Mouse (Mus musculus): ENCODE measurements around the gene Mrap. TPM values are rescaled to one million over a fixed set of nuclear protein-coding genes. Genes with fewer than 3 reads are reported as not detected.

Mrap gene
- total and polyA plus RNA-seq, 2 experiments from 2014 or later, result 49.8 to 57.5 TPM

DNA sequence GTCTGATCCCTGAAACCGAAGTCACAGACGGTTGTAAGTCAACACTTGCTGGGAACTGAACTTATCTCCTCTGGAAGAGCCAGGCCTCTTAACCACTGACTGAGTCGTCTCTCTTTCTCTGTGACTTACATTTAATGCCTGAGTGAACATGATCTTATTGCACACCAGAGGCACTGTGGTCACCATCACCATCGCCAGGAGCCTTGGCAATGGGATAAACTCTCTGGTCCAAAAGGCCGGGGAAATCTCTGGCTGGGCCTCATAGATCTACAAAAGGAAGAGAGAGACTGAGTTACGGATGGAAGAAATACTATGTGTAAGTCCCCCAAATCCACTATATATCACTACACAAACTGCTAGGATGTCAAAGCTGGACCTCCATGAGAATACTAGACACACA is 52.9 kb downstream of the Mrap start:
- no peaks in the 10 kb centered on the region for H3K4me1 ChIP-seq (ENCODE audit: control insufficient read depth, insufficient read depth)
- no peak overlapping the region for H3K4me2 ChIP-seq (ENCODE audit: low read depth, low read length)
- DNase-seq (ENCODE audit: low spot score) (no peak), ATAC-seq (ENCODE audit: insufficient read depth, low read depth) (no peak)
- peaks cover 92% of the 10 kb centered on the region for H3K36me3 ChIP-seq (replicated peaks; ENCODE audit: control insufficient read depth, insufficient read depth, low read length)
- H3K9ac ChIP-seq (replicated peaks; ENCODE audit: low read depth, low read length), result no peak overlapping the region
- H3K27ac ChIP-seq (ENCODE audit: low read depth), result no peak overlapping the region
- WGBS, result 86% methylated on average over 6 of the region's 6 CpGs
- H3K9me3 ChIP-seq (replicated peaks; ENCODE audit: control insufficient read depth, low read length), result no peaks in the 10 kb centered on the region
- no peaks in the 10 kb centered on the region for H3K27me3 ChIP-seq (ENCODE audit: control insufficient read depth, insufficient read depth, low read length)
- H3K4me3 ChIP-seq (ENCODE audit: low read depth, low read length), result no peak overlapping the region
- TF ChIP-seq CTCF (IDR thresholded peaks at IDR 0.05; ENCODE audit: low read depth) (no peak), EP300 (IDR thresholded peaks at IDR 0.05; ENCODE audit: low read depth) (no peak)

GRCm38 (mm10) chr16:90792066-90792465 is 54.1 kb downstream of the Mrap start:
- peaks cover 90% of the 10 kb centered on the region for H3K36me3 ChIP-seq (replicated peaks; ENCODE audit: control insufficient read depth, insufficient read depth, low read length)
- TF ChIP-seq CTCF (IDR thresholded peaks at IDR 0.05; ENCODE audit: low read depth), result no peak
- no peak for TF ChIP-seq EP300 (IDR thresholded peaks at IDR 0.05; ENCODE audit: low read depth)
- H3K4me1 ChIP-seq (ENCODE audit: control insufficient read depth, insufficient read depth), result no peaks in the 10 kb centered on the region
- H3K9me3 ChIP-seq (replicated peaks; ENCODE audit: control insufficient read depth, low read length), result no peaks in the 10 kb centered on the region
- ATAC-seq (ENCODE audit: insufficient read depth, low read depth) (no peak), DNase-seq (ENCODE audit: low spot score) (no peak)
- H3K27me3 ChIP-seq (ENCODE audit: control insufficient read depth, insufficient read depth, low read length), result no peaks in the 10 kb centered on the region
- H3K9ac ChIP-seq (replicated peaks; ENCODE audit: low read depth, low read length), result no peak overlapping the region
- no peak overlapping the region for H3K4me3 ChIP-seq (ENCODE audit: low read depth, low read length)
- WGBS, result 72% methylated on average over 5 of the region's 5 CpGs
- no peak overlapping the region for H3K27ac ChIP-seq (ENCODE audit: low read depth)
- H3K4me2 ChIP-seq (ENCODE audit: low read depth, low read length), result no peak overlapping the region

DNA sequence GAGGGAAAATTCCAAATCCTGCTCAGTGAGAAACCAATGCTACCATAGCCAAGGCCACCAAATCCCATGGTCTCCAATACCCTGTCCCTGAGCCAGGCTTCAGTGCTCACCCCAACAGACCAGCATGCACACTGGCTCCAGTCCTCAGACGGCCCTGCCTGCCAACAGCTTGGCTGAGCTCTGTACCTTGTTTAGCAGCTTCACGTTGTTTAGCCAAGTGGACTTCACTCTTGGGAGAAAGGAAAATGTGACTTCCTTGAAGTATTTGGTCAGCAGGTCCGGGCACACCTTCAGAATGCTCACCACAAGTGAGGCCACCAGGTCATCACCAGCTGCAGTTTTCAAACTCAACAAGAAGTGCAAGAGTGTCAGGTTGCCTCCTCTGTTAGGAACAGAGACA is 54.5 kb downstream of the Mrap start:
- no peaks in the 10 kb centered on the region for H3K27me3 ChIP-seq (ENCODE audit: control insufficient read depth, insufficient read depth, low read length)
- whole genome bisulfite sequencing, result 58% methylated on average over 3 of the region's 3 CpGs
- no peaks in the 10 kb centered on the region for H3K4me1 ChIP-seq (ENCODE audit: control insufficient read depth, insufficient read depth)
- no peak overlapping the region for H3K4me3 ChIP-seq (ENCODE audit: low read depth, low read length)
- H3K9ac ChIP-seq (replicated peaks; ENCODE audit: low read depth, low read length), result no peak overlapping the region
- TF ChIP-seq CTCF (IDR thresholded peaks at IDR 0.05; ENCODE audit: low read depth) (no peak), EP300 (IDR thresholded peaks at IDR 0.05; ENCODE audit: low read depth) (no peak)
- H3K36me3 ChIP-seq (replicated peaks; ENCODE audit: control insufficient read depth, insufficient read depth, low read length), result peaks cover 90% of the 10 kb centered on the region
- H3K9me3 ChIP-seq (replicated peaks; ENCODE audit: control insufficient read depth, low read length), result no peaks in the 10 kb centered on the region
- no peak overlapping the region for H3K27ac ChIP-seq (ENCODE audit: low read depth)
- H3K4me2 ChIP-seq (ENCODE audit: low read depth, low read length), result no peak overlapping the region
- ATAC-seq (ENCODE audit: insufficient read depth, low read depth), result no peak
- DNase-seq (ENCODE audit: low spot score), result no peak

GRCm38 (mm10) chr16:90794708-90795107 is 56.7 kb downstream of the Mrap start:
- ATAC-seq (ENCODE audit: insufficient read depth, low read depth) (no peak), DNase-seq (ENCODE audit: low spot score) (no peak)
- TF ChIP-seq EP300 (IDR thresholded peaks at IDR 0.05; ENCODE audit: low read depth) (no peak), CTCF (IDR thresholded peaks at IDR 0.05; ENCODE audit: low read depth) (no peak)
- Histone ChIP-seq H3K4me2 (ENCODE audit: low read depth, low read length) (no peak overlapping the region), H3K36me3 (replicated peaks; ENCODE audit: control insufficient read depth, insufficient read depth, low read length) (peaks cover 73% of the 10 kb centered on the region), H3K27me3 (ENCODE audit: control insufficient read depth, insufficient read depth, low read length) (no peaks in the 10 kb centered on the region), H3K4me3 (ENCODE audit: low read depth, low read length) (no peak overlapping the region), H3K27ac (ENCODE audit: low read depth) (no peak overlapping the region), H3K9ac (replicated peaks; ENCODE audit: low read depth, low read length) (no peak overlapping the region), H3K4me1 (ENCODE audit: control insufficient read depth, insufficient read depth) (peaks cover 14% of the 10 kb centered on the region), H3K9me3 (replicated peaks; ENCODE audit: control insufficient read depth, low read length) (no peaks in the 10 kb centered on the region)

- Histone ChIP-seq H3K36me3 (replicated peaks; ENCODE audit: control insufficient read depth, insufficient read depth, low read length) (peaks cover 47% of the 10 kb centered on the region), H3K27me3 (ENCODE audit: control insufficient read depth, insufficient read depth, low read length) (no peaks in the 10 kb centered on the region), H3K9me3 (replicated peaks; ENCODE audit: control insufficient read depth, low read length) (no peaks in the 10 kb centered on the region), H3K4me3 (ENCODE audit: low read depth, low read length) (no peak overlapping the region), H3K27ac (ENCODE audit: low read depth) (no peak overlapping the region), H3K4me2 (ENCODE audit: low read depth, low read length) (no peak overlapping the region), H3K9ac (replicated peaks; ENCODE audit: low read depth, low read length) (no peak overlapping the region), H3K4me1 (ENCODE audit: control insufficient read depth, insufficient read depth) (peaks cover 30% of the 10 kb centered on the region)
- TF ChIP-seq EP300 (IDR thresholded peaks at IDR 0.05; ENCODE audit: low read depth), result no peak
- no peak for TF ChIP-seq CTCF (IDR thresholded peaks at IDR 0.05; ENCODE audit: low read depth)
- ATAC-seq (ENCODE audit: insufficient read depth, low read depth) (no peak), DNase-seq (ENCODE audit: low spot score) (no peak)
- WGBS, result 55% methylated on average over 8 of the region's 8 CpGs
These were observed 60.4 kb downstream of the Mrap start for GRCm38 (mm10) chr16:90798446-90798845.

DNA sequence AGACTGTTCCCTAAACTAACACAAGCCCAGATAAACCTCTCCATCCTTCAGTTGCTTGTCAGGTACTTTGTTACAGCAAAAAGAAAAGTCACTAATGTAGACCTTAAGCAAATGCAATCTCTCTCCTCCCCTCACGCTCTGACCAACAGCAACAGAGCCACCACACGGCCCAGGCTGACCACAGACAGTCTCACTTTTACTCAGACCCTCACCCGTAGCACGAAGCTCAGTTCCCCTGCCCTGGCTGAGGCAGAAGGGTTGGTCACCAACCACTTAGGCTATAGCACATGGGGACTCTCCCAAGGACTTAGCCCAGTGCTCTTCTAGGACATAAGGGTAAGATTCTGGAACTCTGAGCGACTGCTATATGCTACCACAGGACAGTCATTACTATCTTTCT is 60.8 kb downstream of the Mrap start:
- peaks cover 30% of the 10 kb centered on the region for H3K4me1 ChIP-seq (ENCODE audit: control insufficient read depth, insufficient read depth)
- H3K4me2 ChIP-seq (ENCODE audit: low read depth, low read length), result no peak overlapping the region
- no peaks in the 10 kb centered on the region for H3K27me3 ChIP-seq (ENCODE audit: control insufficient read depth, insufficient read depth, low read length)
- H3K27ac ChIP-seq (ENCODE audit: low read depth), result 0 out of 2 replicates have a peak overlapping the region, but pooled peaks have one; percentile 22
- no peak overlapping the region for H3K9ac ChIP-seq (replicated peaks; ENCODE audit: low read depth, low read length)
- TF ChIP-seq CTCF (IDR thresholded peaks at IDR 0.05; ENCODE audit: low read depth), result no peak
- 75% methylated on average over 5 of the region's 5 CpGs for WGBS
- DNase-seq (ENCODE audit: low spot score), result no peak
- H3K36me3 ChIP-seq (replicated peaks; ENCODE audit: control insufficient read depth, insufficient read depth, low read length), result peaks cover 50% of the 10 kb centered on the region
- H3K4me3 ChIP-seq (ENCODE audit: low read depth, low read length), result no peak overlapping the region
- ATAC-seq (ENCODE audit: insufficient read depth, low read depth), result no peak
- H3K9me3 ChIP-seq (replicated peaks; ENCODE audit: control insufficient read depth, low read length), result no peaks in the 10 kb centered on the region

Other genes starting within 250 kb of the Mrap start
- gene Mis18a, start 10.8 kb upstream of the Mrap start, total RNA-seq (2014; rRNA removed; ENCODE audit: low replicate concordance), result 10.6 and 21.2 TPM in 2 replicates
- 13.2 and 14.5 TPM in 2 replicates for gene Mis18a, start 10.8 kb upstream of the Mrap start, polyA plus RNA-seq (2015; fragmentation: Nextera tagmentation; extraction: Ambion mirVana)
- gene Urb1, start 72.2 kb downstream of the Mrap start, total RNA-seq (2014; rRNA removed; ENCODE audit: low replicate concordance), result 8.7 and 16.5 TPM in 2 replicates
- 2.7 and 3.0 TPM in 2 replicates for gene Urb1, start 72.2 kb downstream of the Mrap start, polyA plus RNA-seq (2015; fragmentation: Nextera tagmentation; extraction: Ambion mirVana)
- 3.2 and 11.4 TPM in 2 replicates for gene Eva1c, start 88.5 kb downstream of the Mrap start, total RNA-seq (2014; rRNA removed; ENCODE audit: low replicate concordance)
- gene Eva1c, start 88.5 kb downstream of the Mrap start, polyA plus RNA-seq (2015; fragmentation: Nextera tagmentation; extraction: Ambion mirVana), result 1.1 and 1.7 TPM in 2 replicates
- gene Cfap298, start 196.9 kb downstream of the Mrap start, total RNA-seq (2014; rRNA removed; ENCODE audit: low replicate concordance), result 7.1 and 22.1 TPM in 2 replicates
- gene Cfap298, start 196.9 kb downstream of the Mrap start, polyA plus RNA-seq (2015; fragmentation: Nextera tagmentation; extraction: Ambion mirVana), result 39.6 and 45.4 TPM in 2 replicates

Measured in heart, postnatal 0 days (tissue).